Mouse (Mus musculus): ENCODE data around the gene Mad2l2. TPM values are rescaled to one million over a fixed set of nuclear protein-coding genes. Genes with fewer than 3 reads are reported as not detected.
A peak's percentile ranks its signal among the peaks of the same experiment; 100 is the strongest.

The Mad2l2 gene
- total RNA-seq (2021) = 10 to 100 TPM; 14.7 to 15.2 TPM

GRCm38 (mm10) chr4:148130133-148130532, at the start of gene Mad2l2:
Mad2l2 (plus strand) TSS chr4:148130384.
- intact Hi-C loops (cut with DNase I) = no loop called here

DNA sequence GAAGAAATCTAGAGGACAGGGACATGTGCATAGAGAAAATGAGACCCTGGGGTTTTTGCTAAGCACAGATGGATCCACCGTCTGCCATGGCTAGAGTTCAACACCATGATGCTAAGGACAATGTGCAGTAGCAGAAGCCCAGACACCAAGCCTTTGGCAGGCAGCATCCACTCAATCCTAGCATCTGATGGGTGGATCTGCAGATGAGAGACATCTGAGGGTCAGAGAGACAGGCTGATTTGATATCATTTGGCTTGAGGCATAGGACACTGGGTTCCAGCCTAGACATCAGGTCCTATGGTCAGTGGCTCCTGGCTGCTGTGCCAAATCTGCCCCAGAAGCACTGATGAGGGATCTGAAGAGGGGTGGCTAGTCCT, 49.6 kb upstream of the Mad2l2 start:
- DNase-seq (ENCODE audit: low spot score in 2 of 2) = no peak
- intact Hi-C loops (cut with DNase I) = no loop called here

More at GRCm38 (mm10) chr4:148130133-148130532, at the start of gene Mad2l2:
- DNase-seq (ENCODE audit: low spot score in 2 of 2) = no peak

DNA sequence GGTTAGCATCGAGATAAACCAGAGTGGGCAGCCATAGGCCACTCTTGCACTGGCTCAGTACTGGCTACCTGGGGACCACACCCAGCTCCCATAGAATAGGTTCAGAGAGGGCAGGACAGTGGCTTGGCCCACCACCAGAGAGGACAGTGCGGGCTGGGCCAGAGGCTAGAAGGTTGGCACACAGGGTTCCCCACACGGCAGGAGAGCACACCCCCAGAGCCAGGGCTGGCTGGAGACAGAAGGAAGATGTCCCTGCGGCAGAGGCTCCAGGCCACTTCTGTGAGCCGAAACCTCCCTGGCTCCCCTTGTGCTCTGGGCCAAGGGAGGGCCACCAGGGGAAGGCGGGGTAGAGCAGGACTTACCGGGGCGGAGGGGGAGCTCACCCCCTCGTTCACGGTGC, 49.0 kb upstream of the Mad2l2 start:
- intact Hi-C loops (cut with DNase I) = no loop called here
- no peak for DNase-seq (ENCODE audit: low spot score in 2 of 2)

DNA sequence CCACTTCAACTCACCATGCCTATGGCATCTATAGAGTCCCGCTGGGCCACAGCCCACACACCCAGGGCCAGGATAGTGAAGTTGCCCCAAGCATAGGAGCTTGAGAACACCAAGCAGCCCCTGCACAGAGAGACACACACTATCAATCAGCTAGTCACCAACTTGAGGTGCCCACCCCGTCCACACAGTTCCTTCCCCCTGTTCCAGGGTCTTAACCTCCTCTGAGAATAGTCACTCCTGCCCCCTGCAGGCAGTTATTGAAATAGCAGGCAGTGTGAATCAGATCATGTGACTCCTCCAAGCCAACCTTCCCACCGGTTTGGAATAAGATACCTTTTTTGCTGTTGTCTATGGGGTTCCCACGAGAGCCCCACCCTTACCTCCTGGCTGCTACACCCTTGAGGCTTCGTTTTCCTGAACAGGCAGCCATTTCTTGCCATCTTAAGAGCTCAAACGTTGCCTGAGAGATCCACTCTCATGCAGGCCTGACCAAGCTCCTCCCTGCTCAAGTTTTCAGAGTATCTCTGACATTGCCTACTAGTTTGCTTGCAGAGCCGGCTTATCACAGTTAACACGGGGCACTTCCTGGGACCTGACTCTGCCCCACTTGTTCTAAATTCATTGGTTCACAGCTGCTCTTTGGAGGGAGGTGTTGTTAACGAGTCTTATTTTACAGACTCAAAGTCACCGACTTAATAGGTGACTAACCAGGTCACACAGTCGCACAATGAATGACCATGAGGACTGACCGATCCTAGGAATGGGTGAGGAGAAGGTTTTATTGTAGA, 47.7 kb upstream of the Mad2l2 start:
- intact Hi-C loops (cut with DNase I) = no loop called here
- no peak for DNase-seq (ENCODE audit: low spot score in 2 of 2)

- intact Hi-C loops (cut with DNase I) = no loop called here
- DNase-seq (ENCODE audit: low spot score in 2 of 2) = no peak
These were observed 46.8 kb upstream of the Mad2l2 start for GRCm38 (mm10) chr4:148083176-148083899.

GRCm38 (mm10) chr4:148084261-148084714, 45.9 kb upstream of the Mad2l2 start:
- intact Hi-C loops (cut with DNase I) = no loop called here
- no peak for DNase-seq (ENCODE audit: low spot score in 2 of 2)

DNA sequence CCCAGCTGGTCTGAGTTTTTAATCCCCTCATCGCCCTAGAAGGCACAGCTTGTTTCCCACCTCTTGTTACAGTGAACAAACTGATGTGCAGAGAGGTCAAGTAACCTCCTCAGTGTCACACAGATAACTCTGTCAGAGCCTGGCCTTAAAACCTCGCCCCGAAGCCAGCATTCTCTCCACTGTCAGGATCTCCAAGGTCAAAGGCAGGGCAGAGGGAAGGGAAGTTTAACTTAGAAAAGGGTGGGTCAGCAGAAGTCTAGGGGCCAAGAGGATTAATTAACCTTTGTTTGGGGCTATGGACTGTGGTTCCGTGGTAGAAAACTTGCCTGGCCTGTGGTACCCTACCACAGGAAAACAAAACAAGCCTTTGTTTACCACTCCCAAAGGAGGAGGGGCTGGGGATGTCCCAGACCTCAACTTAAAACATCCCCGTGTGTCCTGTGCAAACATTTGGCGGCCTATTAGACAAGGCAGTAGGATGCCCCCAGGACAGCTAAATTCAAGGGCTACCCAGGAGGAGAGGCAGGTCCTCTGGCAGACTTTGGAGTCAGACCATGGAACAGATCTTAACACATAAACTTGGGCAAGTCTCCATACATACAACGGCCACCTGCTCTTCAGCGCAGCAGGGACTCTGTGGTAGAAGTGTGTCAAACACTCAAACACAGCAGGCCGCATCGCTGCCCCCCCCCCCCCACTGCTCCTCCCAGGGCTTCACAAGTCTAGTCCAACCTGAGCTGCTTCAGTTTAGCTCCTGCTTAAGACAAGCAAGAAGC, 44.9 kb upstream of the Mad2l2 start:
- intact Hi-C loops (cut with DNase I) = no loop called here
- no peak for DNase-seq (ENCODE audit: low spot score in 2 of 2)

DNA sequence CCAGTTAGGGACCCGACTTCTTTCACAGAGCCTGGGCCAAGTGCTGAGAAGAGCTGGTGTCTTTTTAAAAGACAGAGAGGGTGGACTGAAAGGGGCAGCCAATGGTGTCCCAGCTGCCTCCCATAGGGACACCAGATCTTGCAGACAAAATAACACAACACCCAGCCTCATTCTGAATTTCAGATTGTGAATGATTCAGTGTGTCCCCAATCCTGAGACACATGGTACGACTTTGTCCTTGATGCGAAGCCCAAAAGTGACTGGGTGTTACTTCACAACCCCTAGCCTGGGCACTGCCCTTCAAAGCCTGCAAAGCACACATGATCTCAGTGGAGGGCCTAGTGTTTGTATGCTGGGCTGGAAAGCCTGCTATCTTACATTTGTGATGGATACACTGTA, 44.3 kb upstream of the Mad2l2 start:
- DNase-seq (ENCODE audit: low spot score in 2 of 2) = no peak
- intact Hi-C loops (cut with DNase I) = no loop called here

GRCm38 (mm10) chr4:148087091-148087906, 42.9 kb upstream of the Mad2l2 start:
- no peak for DNase-seq (ENCODE audit: low spot score in 2 of 2)
- intact Hi-C loops (cut with DNase I) = no loop called here

DNA sequence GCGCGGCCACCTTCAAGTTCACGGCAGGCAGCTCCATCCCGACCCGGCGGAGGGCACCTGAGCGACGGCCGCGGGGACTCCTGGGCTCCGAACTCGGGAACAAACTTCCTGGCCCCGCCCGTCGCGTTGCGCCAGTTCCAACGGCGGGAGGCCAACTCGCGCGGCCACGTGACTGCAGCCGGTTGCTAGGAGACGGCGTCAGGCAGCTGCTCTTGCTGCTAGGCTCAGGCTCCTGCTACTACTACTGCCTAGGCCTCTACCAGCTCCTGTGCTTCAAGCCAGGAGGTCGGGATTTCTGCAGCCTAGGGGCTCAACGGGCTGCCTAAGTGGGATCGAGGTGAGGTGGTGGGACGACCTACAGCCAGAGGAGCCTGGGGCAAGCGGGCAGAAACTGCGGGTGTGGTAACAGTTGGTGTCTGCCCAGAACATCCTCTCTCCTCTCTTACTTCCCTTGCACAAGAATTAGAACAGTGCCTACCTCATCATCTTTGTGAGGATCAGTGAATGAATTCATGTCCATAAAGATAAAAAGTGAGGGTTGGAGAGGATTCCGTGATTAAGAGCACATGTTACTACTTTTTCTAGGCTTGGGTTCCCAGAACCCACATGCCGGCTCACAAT, 42.2 kb upstream of the Mad2l2 start, which contains the start of gene Agtrap:
Agtrap (minus strand) TSS at position 125 of the 621 bp plus-strand sequence.
- peak; percentile 92 for DNase-seq (ENCODE audit: low spot score in 2 of 2)
- intact Hi-C loops (cut with DNase I) = no loop called here

DNA sequence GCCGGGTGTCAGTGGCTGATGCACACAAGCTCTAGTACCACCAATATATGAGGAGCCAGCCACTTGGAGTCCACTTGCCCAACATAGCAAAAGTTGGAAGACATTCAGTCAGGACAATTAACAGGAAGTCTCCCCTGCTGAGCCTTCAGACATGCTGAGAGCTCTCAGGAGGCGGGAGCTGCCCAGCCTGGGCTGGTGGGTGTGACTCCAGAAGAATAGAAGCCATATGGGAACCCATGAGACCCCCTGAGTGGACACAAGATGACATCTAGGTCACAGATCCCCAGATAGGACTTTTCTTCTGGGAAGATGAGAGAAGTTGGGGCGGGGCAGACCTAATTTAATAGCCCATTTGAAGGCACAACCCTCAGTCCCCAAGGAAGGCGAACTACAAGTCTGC, 41.0 kb upstream of the Mad2l2 start:
- intact Hi-C loops (cut with DNase I) = no loop called here
- DNase-seq (ENCODE audit: low spot score in 2 of 2) = no peak

GRCm38 (mm10) chr4:148091181-148091580, 39.0 kb upstream of the Mad2l2 start:
- intact Hi-C loops (cut with DNase I) = no loop called here
- DNase-seq (ENCODE audit: low spot score in 2 of 2) = no peak

DNA sequence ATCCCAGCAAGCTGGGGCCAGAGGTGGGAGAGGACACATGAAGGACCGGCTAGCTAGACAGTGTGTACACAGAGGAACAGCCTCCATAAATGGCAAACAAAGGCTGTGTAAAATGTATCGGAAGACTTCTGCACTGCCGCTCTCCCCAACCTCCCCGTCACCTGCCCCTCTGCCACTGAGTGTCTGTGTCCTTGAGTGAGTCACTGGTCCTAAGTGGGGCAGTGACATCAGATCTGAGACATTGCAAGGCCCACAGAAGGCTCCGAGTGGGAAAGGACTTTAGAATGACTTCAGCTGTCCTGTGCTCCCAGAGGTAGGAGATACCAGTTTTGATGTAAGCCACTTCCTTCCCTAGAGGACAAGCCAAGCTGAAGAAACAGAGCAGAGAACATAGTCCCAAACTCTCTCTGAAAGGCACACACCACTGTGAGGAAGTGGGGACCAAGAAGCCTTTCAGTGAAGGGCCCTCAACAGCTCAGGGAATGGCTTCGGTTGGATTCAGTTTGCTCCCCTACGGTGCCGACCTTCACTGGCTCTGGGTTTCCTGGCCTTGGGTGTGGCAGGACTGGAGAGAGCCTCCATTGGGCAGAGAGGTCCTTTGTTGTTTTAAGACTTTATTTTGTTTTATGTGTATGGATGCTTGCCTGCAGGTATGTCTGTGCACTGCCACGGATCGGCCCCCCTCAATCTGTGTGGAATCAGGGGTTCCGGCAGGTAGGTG, 37.5 kb upstream of the Mad2l2 start:
- intact Hi-C loops (cut with DNase I) = no loop called here
- no peak for DNase-seq (ENCODE audit: low spot score in 2 of 2)

DNA sequence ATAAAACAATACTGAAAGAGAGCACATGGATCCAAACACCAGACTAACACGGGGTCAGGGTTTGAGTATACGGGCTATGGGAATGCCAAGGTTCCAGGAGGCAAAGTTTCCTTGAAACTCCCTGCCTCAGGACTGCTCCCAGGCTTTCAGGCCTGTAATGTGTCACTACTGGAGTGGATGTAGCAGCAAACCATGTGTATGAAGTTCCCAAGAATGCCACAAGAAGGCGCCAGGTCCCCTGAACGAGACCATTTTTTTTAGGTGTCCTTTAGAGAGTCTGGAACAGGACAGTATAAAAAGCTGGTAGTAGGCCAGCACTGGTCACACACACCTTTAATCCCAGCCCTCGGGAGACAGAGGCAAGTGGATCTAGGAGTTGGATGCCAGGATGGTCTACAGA, 36.0 kb upstream of the Mad2l2 start:
- no peak for DNase-seq (ENCODE audit: low spot score in 2 of 2)
- intact Hi-C loops (cut with DNase I) = no loop called here

DNA sequence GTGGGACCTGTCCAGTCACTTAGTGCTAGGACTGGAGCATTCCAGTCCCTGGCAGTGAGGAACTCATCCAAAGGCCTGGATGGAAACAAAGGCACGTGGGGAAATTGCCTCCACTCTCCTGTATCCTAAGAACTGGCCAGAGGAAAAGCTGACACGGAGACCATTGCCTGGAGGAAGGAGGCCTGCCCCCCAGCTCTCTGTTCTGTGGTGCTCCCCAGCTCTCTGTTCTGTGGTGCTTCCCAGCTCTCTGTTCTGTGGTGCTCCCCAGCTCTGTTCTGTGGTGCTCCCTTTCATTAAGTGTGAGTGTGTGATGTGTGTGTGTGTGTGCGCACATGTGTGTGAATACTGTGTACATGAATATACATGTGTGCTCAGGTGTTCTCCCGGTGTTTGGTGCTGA, 35.1 kb upstream of the Mad2l2 start:
- DNase-seq (ENCODE audit: low spot score in 2 of 2) = no peak
- intact Hi-C loops (cut with DNase I) = no loop called here

DNA sequence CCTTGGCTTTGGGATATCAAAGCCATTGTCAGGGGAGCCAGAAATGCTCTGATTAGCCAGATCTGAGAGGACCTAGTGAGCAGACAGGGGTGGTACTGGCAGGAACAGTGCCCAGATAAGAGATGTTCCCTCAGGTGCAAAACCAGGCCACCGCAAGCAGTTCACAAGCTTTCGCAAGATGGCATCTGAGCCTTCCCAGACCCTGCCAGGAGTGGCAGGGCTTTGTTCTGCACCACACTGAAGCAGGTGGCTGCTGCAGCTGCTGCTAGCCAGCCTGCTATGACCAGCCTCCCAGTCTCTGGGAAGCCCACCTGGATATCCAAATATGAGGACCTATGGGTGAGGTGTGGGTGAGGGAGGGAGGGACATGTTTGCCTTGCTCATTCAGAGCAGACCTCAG, 32.2 kb upstream of the Mad2l2 start:
- DNase-seq (ENCODE audit: low spot score in 2 of 2) = no peak
- intact Hi-C loops (cut with DNase I) = no loop called here

DNA sequence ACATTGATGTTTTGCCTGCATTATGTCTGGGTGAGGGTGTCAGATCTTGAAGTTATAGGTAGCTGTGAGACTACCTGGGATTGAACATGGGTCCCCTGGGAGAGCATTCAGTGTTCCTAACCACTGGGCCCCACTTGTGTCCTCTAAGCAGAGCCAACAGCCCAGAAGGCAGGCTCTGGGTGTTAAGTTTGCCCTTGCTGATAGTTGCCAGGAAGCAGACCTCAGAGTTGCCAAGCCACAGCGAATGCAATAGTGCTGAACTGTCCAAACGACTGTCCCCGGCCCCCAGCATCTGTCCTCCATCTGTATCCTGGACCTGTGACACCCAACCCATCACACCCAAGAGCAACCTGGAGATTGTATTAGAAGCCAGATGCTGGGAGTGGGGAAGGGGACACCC, 31.5 kb upstream of the Mad2l2 start:
- intact Hi-C loops (cut with DNase I) = no loop called here
- DNase-seq (ENCODE audit: low spot score in 2 of 2) = no peak

GRCm38 (mm10) chr4:148101801-148102527, 28.2 kb upstream of the Mad2l2 start:
- intact Hi-C loops (cut with DNase I) = loop anchor here (10.0 kb wide), 1 partner anchor 333 kb away; no protein-coding TSS in a partner anchor
- peak; percentile 55 to 64 for DNase-seq (ENCODE audit: low spot score in 2 of 2)

All from left cerebral cortex, postnatal 36 days (tissue).